Mouse (Mus musculus): ENCODE data around the gene Igtp. TPM values are rescaled to one million over a fixed set of nuclear protein-coding genes. Genes with fewer than 3 reads are reported as not detected.
"Not testable (repeated sequence)": the region's sequence is repeated elsewhere in the genome, so short reads cannot be mapped to it uniquely, and the experiment has no call there.

The Igtp gene
- polyA plus RNA-seq, 1 experiment from 2014 or later = 5.5 TPM

DNA sequence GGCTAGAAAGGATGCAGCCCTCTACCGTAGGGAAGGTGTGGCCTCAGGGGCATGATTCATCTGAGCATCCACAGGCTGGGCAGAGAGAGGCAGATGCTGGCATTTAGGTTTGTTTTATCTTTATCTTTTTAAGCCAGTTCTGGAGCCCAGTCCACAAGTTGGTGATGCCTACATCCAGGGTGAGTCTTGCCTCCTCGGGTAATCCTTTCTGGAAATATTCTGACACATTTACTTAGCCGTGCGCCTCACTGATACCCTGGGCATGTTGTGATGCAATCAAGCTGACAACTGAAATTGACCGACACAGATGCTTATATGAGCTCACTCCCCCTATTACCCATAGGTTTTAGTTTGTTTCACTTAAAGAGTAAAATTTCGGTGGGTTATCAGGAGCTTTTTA is 17.5 kb downstream of the Igtp start:
- no peaks in the 10 kb centered on the region for H3K9me3 ChIP-seq (ENCODE audit: control insufficient read depth, low read length)
- H3K27me3 ChIP-seq (replicated peaks; ENCODE audit: control insufficient read depth, insufficient read depth, low read length) = no peaks in the 10 kb centered on the region
- no peak overlapping the region for H3K4me2 ChIP-seq
- 77% methylated on average over 6 of the region's 6 CpGs for WGBS
- no peak overlapping the region for H3K4me3 ChIP-seq (ENCODE audit: low read depth, low read length)
- H3K36me3 ChIP-seq (ENCODE audit: control insufficient read depth, insufficient read depth, low read length) = no peaks in the 10 kb centered on the region
- DNase-seq (ENCODE audit: low spot score) = no peak
- H3K4me1 ChIP-seq (replicated peaks; ENCODE audit: control insufficient read depth, insufficient read depth, low read length) = peaks cover 21% of the 10 kb centered on the region
- H3K27ac ChIP-seq (ENCODE audit: low read depth, low read length) = no peak overlapping the region
- no peak overlapping the region for H3K9ac ChIP-seq (ENCODE audit: low read depth, low read length)
- ATAC-seq (replicated peaks; ENCODE audit: low FRiP score) = no peak

DNA sequence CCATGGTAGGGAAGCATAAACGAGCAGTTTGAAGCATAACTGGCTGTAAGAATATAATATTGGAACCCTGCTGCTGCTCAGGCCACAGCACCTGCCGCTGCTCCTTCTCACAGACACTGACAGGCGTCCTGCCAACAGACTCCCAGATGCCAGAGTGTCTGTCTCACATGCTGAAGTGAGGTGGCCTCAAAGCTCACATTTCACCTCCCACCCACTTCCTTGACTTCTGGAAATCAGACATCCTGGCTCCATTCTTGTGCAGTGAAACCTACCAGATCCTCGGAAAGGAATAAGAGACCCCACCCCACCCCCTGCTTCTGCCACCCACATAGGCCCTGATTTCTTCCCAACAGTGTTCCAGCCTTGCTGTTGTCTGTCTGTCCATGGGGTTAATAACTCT is 24.4 kb downstream of the Igtp start:
- DNase-seq (ENCODE audit: low spot score) (no peak), ATAC-seq (replicated peaks; ENCODE audit: low FRiP score) (no peak)
- no peaks in the 10 kb centered on the region for H3K27me3 ChIP-seq (replicated peaks; ENCODE audit: control insufficient read depth, insufficient read depth, low read length)
- H3K4me2 ChIP-seq = no peak overlapping the region
- WGBS = 32% methylated on average over 4 of the region's 4 CpGs
- H3K4me1 ChIP-seq (replicated peaks; ENCODE audit: control insufficient read depth, insufficient read depth, low read length) = peaks cover 4% of the 10 kb centered on the region; the same call in 1 of the 2 replicates
- no peak overlapping the region for H3K27ac ChIP-seq (ENCODE audit: low read depth, low read length)
- no peak overlapping the region for H3K9ac ChIP-seq (ENCODE audit: low read depth, low read length)
- H3K4me3 ChIP-seq (ENCODE audit: low read depth, low read length) = no peak overlapping the region
- no peaks in the 10 kb centered on the region for H3K9me3 ChIP-seq (ENCODE audit: control insufficient read depth, low read length)
- H3K36me3 ChIP-seq (ENCODE audit: control insufficient read depth, insufficient read depth, low read length) = no peaks in the 10 kb centered on the region

DNA sequence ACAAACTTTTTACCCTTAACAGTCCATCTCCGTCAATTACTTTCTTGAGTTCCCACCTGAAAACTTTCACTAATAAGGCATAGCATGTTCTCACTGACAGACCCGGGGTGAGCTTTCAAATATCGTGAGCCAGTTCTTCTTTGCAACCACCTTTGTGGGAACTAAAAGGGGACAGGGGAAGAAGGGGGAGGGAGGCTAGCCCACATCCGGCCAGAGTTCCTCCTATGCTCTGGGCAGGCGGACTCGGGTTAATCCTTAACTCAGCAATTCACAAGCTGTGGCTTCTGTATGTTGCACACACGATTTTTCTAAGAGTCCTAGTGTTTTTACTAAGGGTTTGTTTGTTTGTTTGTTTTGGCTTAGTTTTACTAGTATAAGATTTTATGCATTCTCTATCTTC is 25.0 kb downstream of the Igtp start:
- ATAC-seq (replicated peaks; ENCODE audit: low FRiP score) (no peak), DNase-seq (ENCODE audit: low spot score) (peak; percentile 34)
- H3K27me3 ChIP-seq (replicated peaks; ENCODE audit: control insufficient read depth, insufficient read depth, low read length) = no peaks in the 10 kb centered on the region
- H3K4me1 ChIP-seq (replicated peaks; ENCODE audit: control insufficient read depth, insufficient read depth, low read length) = peaks cover 4% of the 10 kb centered on the region; the same call in 1 of the 2 replicates
- H3K9ac ChIP-seq (ENCODE audit: low read depth, low read length) = no peak overlapping the region
- WGBS = 31% methylated on average over 7 of the region's 7 CpGs
- 0 out of 2 replicates have a peak overlapping the region, but pooled peaks have one; percentile 1 for H3K4me2 ChIP-seq
- H3K4me3 ChIP-seq (ENCODE audit: low read depth, low read length) = no peak overlapping the region
- no peak overlapping the region for H3K27ac ChIP-seq (ENCODE audit: low read depth, low read length)
- H3K36me3 ChIP-seq (ENCODE audit: control insufficient read depth, insufficient read depth, low read length) = no peaks in the 10 kb centered on the region
- no peaks in the 10 kb centered on the region for H3K9me3 ChIP-seq (ENCODE audit: control insufficient read depth, low read length)

DNA sequence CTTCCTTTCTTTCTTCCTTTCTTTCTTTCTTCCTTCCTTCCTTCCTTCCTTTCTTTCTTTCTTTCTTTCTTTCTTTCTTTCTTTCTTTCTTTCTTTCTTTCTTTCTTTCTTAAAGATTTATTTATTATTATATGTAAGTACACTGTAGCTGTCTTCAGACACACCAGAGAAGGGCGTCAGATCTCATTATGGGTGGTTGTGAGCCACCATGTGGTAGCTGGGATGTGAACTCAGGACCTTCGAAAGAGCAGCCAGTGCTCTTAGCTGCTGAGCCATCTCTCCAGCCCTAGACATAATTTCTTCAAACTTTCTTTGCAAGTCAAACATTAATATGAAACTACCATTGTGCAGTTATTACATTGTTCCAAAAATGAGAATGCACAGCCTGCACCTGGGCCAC is 25.5 kb downstream of the Igtp start:
- H3K27me3 ChIP-seq (replicated peaks; ENCODE audit: control insufficient read depth, insufficient read depth, low read length); H3K9me3 ChIP-seq (ENCODE audit: control insufficient read depth, low read length); DNase-seq (ENCODE audit: low spot score); H3K36me3 ChIP-seq (ENCODE audit: control insufficient read depth, insufficient read depth, low read length); ATAC-seq (replicated peaks; ENCODE audit: low FRiP score); H3K4me2 ChIP-seq; H3K27ac ChIP-seq (ENCODE audit: low read depth, low read length); H3K4me3 ChIP-seq (ENCODE audit: low read depth, low read length); H3K4me1 ChIP-seq (replicated peaks; ENCODE audit: control insufficient read depth, insufficient read depth, low read length); H3K9ac ChIP-seq (ENCODE audit: low read depth, low read length): not testable (repeated sequence)
- WGBS = 69% methylated on average over 2 of the region's 2 CpGs

DNA sequence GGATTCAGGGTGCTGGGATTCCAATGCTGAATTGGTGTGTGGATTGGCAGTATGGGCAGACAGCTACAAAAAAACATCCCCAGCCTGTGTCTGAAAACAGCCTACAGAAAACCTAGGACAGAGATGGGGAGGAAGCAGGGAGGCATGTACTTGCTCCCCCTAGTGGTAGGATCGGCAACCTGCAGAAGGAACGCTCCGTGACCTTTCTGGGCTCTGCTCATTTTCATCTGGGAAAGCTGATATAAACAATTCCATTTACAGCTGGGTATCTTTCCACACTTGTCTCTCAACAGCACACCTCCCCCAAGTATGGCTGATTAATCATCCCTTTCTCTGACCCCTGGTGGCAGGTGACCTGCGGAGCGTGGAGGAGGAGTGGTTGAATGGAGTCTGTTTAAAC is 26.3 kb downstream of the Igtp start:
- H3K36me3 ChIP-seq (ENCODE audit: control insufficient read depth, insufficient read depth, low read length) = no peaks in the 10 kb centered on the region
- H3K27ac ChIP-seq (ENCODE audit: low read depth, low read length) = no peak overlapping the region
- 7% methylated on average over 5 of the region's 5 CpGs for WGBS
- H3K4me2 ChIP-seq = 0 out of 2 replicates have a peak overlapping the region, but pooled peaks have one; percentile 31
- ATAC-seq (replicated peaks; ENCODE audit: low FRiP score) = 0 out of 2 replicates have a peak, but pooled peaks have one; percentile 34
- H3K9me3 ChIP-seq (ENCODE audit: control insufficient read depth, low read length) = no peaks in the 10 kb centered on the region
- no peak overlapping the region for H3K9ac ChIP-seq (ENCODE audit: low read depth, low read length)
- H3K4me3 ChIP-seq (ENCODE audit: low read depth, low read length) = no peak overlapping the region
- peak; percentile 68 for DNase-seq (ENCODE audit: low spot score)
- H3K27me3 ChIP-seq (replicated peaks; ENCODE audit: control insufficient read depth, insufficient read depth, low read length) = no peaks in the 10 kb centered on the region
- H3K4me1 ChIP-seq (replicated peaks; ENCODE audit: control insufficient read depth, insufficient read depth, low read length) = peaks cover 4% of the 10 kb centered on the region; the same call in 1 of the 2 replicates

DNA sequence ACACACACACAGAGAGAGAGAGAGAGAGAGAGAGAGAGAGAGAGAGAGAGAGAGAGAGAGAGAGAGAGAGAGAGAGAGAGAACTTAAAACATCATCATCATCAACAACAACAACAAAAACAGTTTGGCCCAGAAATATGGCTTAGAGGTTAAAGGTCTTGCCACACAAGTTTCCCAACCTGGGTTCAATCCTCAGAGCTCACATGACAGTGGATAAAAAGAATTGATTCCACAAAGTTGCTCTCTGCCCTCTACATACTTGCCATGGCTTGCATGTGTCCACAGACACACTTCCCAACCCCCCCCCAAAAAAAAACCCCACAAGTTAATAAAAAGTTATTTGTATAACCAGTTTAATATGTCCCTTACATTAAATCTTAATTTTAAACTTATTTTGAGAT is 27.1 kb downstream of the Igtp start:
- no peaks in the 10 kb centered on the region for H3K36me3 ChIP-seq (ENCODE audit: control insufficient read depth, insufficient read depth, low read length)
- H3K4me3 ChIP-seq (ENCODE audit: low read depth, low read length) = no peak overlapping the region
- peaks cover 4% of the 10 kb centered on the region; the same call in 1 of the 2 replicates for H3K4me1 ChIP-seq (replicated peaks; ENCODE audit: control insufficient read depth, insufficient read depth, low read length)
- ATAC-seq (replicated peaks; ENCODE audit: low FRiP score) (no peak), DNase-seq (ENCODE audit: low spot score) (no peak)
- H3K27me3 ChIP-seq (replicated peaks; ENCODE audit: control insufficient read depth, insufficient read depth, low read length) = no peaks in the 10 kb centered on the region
- H3K27ac ChIP-seq (ENCODE audit: low read depth, low read length) = no peak overlapping the region
- no peak overlapping the region for H3K9ac ChIP-seq (ENCODE audit: low read depth, low read length)
- H3K4me2 ChIP-seq = no peak overlapping the region
- no peaks in the 10 kb centered on the region for H3K9me3 ChIP-seq (ENCODE audit: control insufficient read depth, low read length)

DNA sequence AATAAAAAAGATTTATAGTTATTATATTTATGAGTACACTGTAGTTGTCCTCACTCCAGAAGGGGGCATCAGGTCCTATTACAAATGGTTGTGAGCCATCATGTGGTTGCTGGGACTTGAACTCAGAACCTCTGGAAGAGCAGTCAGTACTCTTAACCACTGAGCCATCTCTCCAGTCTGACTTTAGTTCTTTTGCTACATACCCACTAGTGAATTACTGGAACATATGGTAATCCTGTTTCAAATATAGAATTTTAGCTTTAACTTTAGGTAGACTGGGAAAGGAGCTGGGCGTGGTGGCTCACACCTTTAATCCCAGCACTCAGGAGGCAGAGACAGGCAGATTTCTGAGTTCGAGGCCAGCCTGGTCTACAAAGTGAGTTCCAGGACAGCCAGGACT is 28.7 kb downstream of the Igtp start:
- DNase-seq (ENCODE audit: low spot score); H3K9me3 ChIP-seq (ENCODE audit: control insufficient read depth, low read length); H3K36me3 ChIP-seq (ENCODE audit: control insufficient read depth, insufficient read depth, low read length); H3K4me1 ChIP-seq (replicated peaks; ENCODE audit: control insufficient read depth, insufficient read depth, low read length); H3K9ac ChIP-seq (ENCODE audit: low read depth, low read length); H3K27ac ChIP-seq (ENCODE audit: low read depth, low read length); H3K4me2 ChIP-seq; H3K27me3 ChIP-seq (replicated peaks; ENCODE audit: control insufficient read depth, insufficient read depth, low read length); H3K4me3 ChIP-seq (ENCODE audit: low read depth, low read length); ATAC-seq (replicated peaks; ENCODE audit: low FRiP score): not testable (repeated sequence)
- WGBS = 75% methylated on average over 2 of the region's 2 CpGs

DNA sequence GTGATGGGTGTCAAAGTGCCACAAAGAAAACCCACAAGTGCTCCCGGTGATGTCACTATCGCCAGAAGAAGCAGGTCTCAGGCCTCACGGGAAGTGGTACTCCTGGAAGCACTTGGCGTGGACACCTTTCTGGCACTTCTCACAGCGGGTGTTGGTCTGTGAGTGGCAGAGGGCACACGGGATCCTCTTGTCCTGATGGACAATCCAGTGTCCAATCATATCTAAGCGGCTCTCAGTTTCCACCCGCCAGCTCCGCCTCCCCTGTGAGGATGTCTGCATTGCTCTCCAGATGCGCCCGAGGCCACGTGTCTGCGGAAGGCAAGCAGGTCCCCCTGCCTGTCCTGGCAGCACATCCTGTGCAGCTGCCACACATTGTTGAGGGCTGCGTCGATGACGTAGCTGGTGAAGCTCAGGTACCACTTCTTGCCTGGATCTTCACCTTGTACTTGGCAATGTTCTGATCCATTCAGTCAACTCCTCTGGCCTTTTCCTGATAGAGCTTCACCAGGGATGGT is 31.1 kb downstream of the Igtp start:
- Histone ChIP-seq H3K9me3 (ENCODE audit: control insufficient read depth, low read length) (no peaks in the 10 kb centered on the region), H3K4me1 (replicated peaks; ENCODE audit: control insufficient read depth, insufficient read depth, low read length) (no peaks in the 10 kb centered on the region), H3K9ac (ENCODE audit: low read depth, low read length) (no peak overlapping the region), H3K36me3 (ENCODE audit: control insufficient read depth, insufficient read depth, low read length) (no peaks in the 10 kb centered on the region), H3K4me3 (ENCODE audit: low read depth, low read length) (no peak overlapping the region), H3K27me3 (replicated peaks; ENCODE audit: control insufficient read depth, insufficient read depth, low read length) (peaks cover 6% of the 10 kb centered on the region; the same call in 1 of the 2 replicates), H3K4me2 (no peak overlapping the region), H3K27ac (ENCODE audit: low read depth, low read length) (no peak overlapping the region)
- WGBS = 60% methylated on average over 16 of the region's 16 CpGs
- no peak for DNase-seq (ENCODE audit: low spot score)
- ATAC-seq (replicated peaks; ENCODE audit: low FRiP score) = no peak

DNA sequence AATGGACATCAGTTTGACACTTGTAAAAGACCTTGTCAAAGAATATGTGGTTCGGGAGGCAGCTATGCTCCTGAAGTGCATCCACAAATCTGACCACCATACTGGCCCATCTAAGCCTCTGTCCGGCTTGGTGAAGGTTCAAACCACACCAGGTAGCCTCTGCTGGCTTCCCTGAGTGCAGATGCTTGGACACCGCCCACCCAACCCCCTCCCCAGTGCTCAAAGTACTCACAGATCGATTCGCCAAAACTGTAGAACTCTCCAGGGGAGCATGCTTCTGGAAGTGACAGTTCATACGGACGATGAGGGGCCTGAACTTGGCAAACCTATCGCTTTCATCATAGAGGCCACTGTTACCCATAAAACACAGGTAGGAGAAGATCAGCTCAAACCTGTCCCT is 31.8 kb downstream of the Igtp start:
- no peak for DNase-seq (ENCODE audit: low spot score)
- Histone ChIP-seq H3K4me2 (no peak overlapping the region), H3K4me3 (ENCODE audit: low read depth, low read length) (no peak overlapping the region), H3K36me3 (ENCODE audit: control insufficient read depth, insufficient read depth, low read length) (no peaks in the 10 kb centered on the region), H3K9ac (ENCODE audit: low read depth, low read length) (no peak overlapping the region), H3K4me1 (replicated peaks; ENCODE audit: control insufficient read depth, insufficient read depth, low read length) (no peaks in the 10 kb centered on the region), H3K9me3 (ENCODE audit: control insufficient read depth, low read length) (no peaks in the 10 kb centered on the region), H3K27me3 (replicated peaks; ENCODE audit: control insufficient read depth, insufficient read depth, low read length) (peaks cover 6% of the 10 kb centered on the region; the same call in 1 of the 2 replicates), H3K27ac (ENCODE audit: low read depth, low read length) (no peak overlapping the region)
- WGBS = 78% methylated on average over 8 of the region's 8 CpGs
- ATAC-seq (replicated peaks; ENCODE audit: low FRiP score) = no peak

Measured in liver, embryonic 11.5 days (tissue).